Mouse (Mus musculus) heart, embryonic 10.5 days (tissue): ENCODE data around the gene Proser2. TPM values are rescaled to one million over a fixed set of nuclear protein-coding genes. Genes with fewer than 3 reads are reported as not detected.

ENCODE experiments used
- DNase-seq: peaks from one replicate; pipeline ENCODE4 v3.0.0-alpha.2; 2017; ENCODE audit warnings: low spot score
- H3K27ac ChIP-seq: fragments of 300-500 bp; sonication (generic); 2 replicates; pipeline ENCODE4 v1.5.1; 2016; ENCODE audit warnings: mild to moderate bottlenecking
- H3K27me3 ChIP-seq: fragments of 300-500 bp; sonication (generic); 2 replicates; pipeline ENCODE4 v1.6.1; 2016; ENCODE audit warnings: mild to moderate bottlenecking; ENCODE audit not compliant: poor library complexity, insufficient read depth, severe bottlenecking
- H3K36me3 ChIP-seq: fragments of 300-500 bp; sonication (generic); 2 replicates; pipeline ENCODE4 v1.6.1; 2016; ENCODE audit warnings: mild to moderate bottlenecking, moderate library complexity
- H3K4me1 ChIP-seq: fragments of 300-500 bp; sonication (generic); 2 replicates; pipeline ENCODE4 v1.6.1; 2016; ENCODE audit warnings: mild to moderate bottlenecking
- H3K4me3 ChIP-seq: fragments of 300-500 bp; sonication (generic); 2 replicates; pipeline ENCODE4 v1.5.1; 2016; ENCODE audit warnings: mild to moderate bottlenecking, moderate library complexity
- H3K9me3 ChIP-seq: fragments of 300-500 bp; sonication (generic); 2 replicates; pipeline ENCODE4 v1.6.1; 2016; ENCODE audit warnings: mild to moderate bottlenecking, moderate library complexity
- WGBS: fragments of 180-500 bp; shearing (Covaris S2); methylation state at CpG from one replicate; pipeline ENCODE4 v1.1.7; 2016; 5-methylcytosine and 5-hydroxymethylcytosine counted together
- polyA plus RNA-seq: library from polyadenylated mRNA; unstranded; fragments of >200 nt; fragmentation: Nextera tagmentation; extraction: Ambion mirVana; gene quantifications from 2 replicates; pipeline ENCODE4 v1.2.1, GENCODE M21; 2016

Gene Proser2
- polyA plus RNA-seq, 1 experiment from 2014 or later: 11.0 TPM

- no peak overlapping the region for H3K4me3 ChIP-seq
- no peak for DNase-seq
- no peaks in the 10 kb centered on the region for H3K27me3 ChIP-seq
- H3K9me3 ChIP-seq: no peaks in the 10 kb centered on the region
- WGBS: 82% methylated on average over 4 of the region's 4 CpGs
- peaks cover 11% of the 10 kb centered on the region for H3K4me1 ChIP-seq
- H3K36me3 ChIP-seq: no peaks in the 10 kb centered on the region
- no peak overlapping the region for H3K27ac ChIP-seq
Observed at GRCm38 (mm10) chr2:6157208-6157607, 27.2 kb upstream of the Proser2 start.

GRCm38 (mm10) chr2:6149801-6150200 is 19.8 kb upstream of the Proser2 start:
- no peak for DNase-seq
- Histone ChIP-seq H3K4me3 (no peak overlapping the region), H3K36me3 (no peaks in the 10 kb centered on the region), H3K4me1 (no peaks in the 10 kb centered on the region), H3K9me3 (no peaks in the 10 kb centered on the region), H3K27ac (no peak overlapping the region), H3K27me3 (no peaks in the 10 kb centered on the region)
- WGBS: 89% methylated on average over 5 of the region's 5 CpGs

GRCm38 (mm10) chr2:6146901-6147300 is 16.9 kb upstream of the Proser2 start:
- Histone ChIP-seq H3K27ac (no peak overlapping the region), H3K4me1 (no peaks in the 10 kb centered on the region), H3K27me3 (no peaks in the 10 kb centered on the region), H3K36me3 (no peaks in the 10 kb centered on the region), H3K9me3 (no peaks in the 10 kb centered on the region), H3K4me3 (no peak overlapping the region)
- DNase-seq: no peak
- WGBS: 72% methylated on average over 7 of the region's 7 CpGs

- no peak overlapping the region for H3K4me3 ChIP-seq
- no peaks in the 10 kb centered on the region for H3K36me3 ChIP-seq
- DNase-seq: no peak
- H3K27ac ChIP-seq: no peak overlapping the region
- no peaks in the 10 kb centered on the region for H3K9me3 ChIP-seq
- H3K4me1 ChIP-seq: no peaks in the 10 kb centered on the region
- no peaks in the 10 kb centered on the region for H3K27me3 ChIP-seq
- 88% methylated on average over 4 of the region's 4 CpGs for WGBS
Observed at GRCm38 (mm10) chr2:6146257-6146656, 16.2 kb upstream of the Proser2 start.

- no peak overlapping the region for H3K27ac ChIP-seq
- 80% methylated on average over 10 of the region's 10 CpGs for WGBS
- H3K36me3 ChIP-seq: no peaks in the 10 kb centered on the region
- H3K27me3 ChIP-seq: no peaks in the 10 kb centered on the region
- H3K9me3 ChIP-seq: no peaks in the 10 kb centered on the region
- H3K4me1 ChIP-seq: no peaks in the 10 kb centered on the region
- no peak overlapping the region for H3K4me3 ChIP-seq
- no peak for DNase-seq
Observed at GRCm38 (mm10) chr2:6145611-6146010, 15.6 kb upstream of the Proser2 start.

- WGBS: 76% methylated on average over 16 of the region's 16 CpGs
- H3K4me1 ChIP-seq: no peaks in the 10 kb centered on the region
- no peak for DNase-seq
- H3K27me3 ChIP-seq: no peaks in the 10 kb centered on the region; the same call in 1 of the 2 replicates
- H3K36me3 ChIP-seq: no peaks in the 10 kb centered on the region
- no peak overlapping the region for H3K4me3 ChIP-seq
- H3K27ac ChIP-seq: no peak overlapping the region
- no peaks in the 10 kb centered on the region for H3K9me3 ChIP-seq
Observed at GRCm38 (mm10) chr2:6142915-6143654, 13.1 kb upstream of the Proser2 start.

- H3K4me3 ChIP-seq: no peak overlapping the region
- H3K27me3 ChIP-seq: no peaks in the 10 kb centered on the region; the same call in 1 of the 2 replicates
- no peaks in the 10 kb centered on the region for H3K9me3 ChIP-seq
- H3K27ac ChIP-seq: no peak overlapping the region
- H3K36me3 ChIP-seq: no peaks in the 10 kb centered on the region
- no peaks in the 10 kb centered on the region for H3K4me1 ChIP-seq
- no peak for DNase-seq
- 79% methylated on average over 9 of the region's 9 CpGs for WGBS
Observed at GRCm38 (mm10) chr2:6140572-6141161, 10.7 kb upstream of the Proser2 start.

GRCm38 (mm10) chr2:6133871-6134270 is 3.9 kb upstream of the Proser2 start:
- H3K9me3 ChIP-seq: no peaks in the 10 kb centered on the region
- no peak overlapping the region for H3K4me3 ChIP-seq
- H3K36me3 ChIP-seq: no peaks in the 10 kb centered on the region
- DNase-seq: no peak
- peaks cover 11% of the 10 kb centered on the region; the same call in 1 of the 2 replicates for H3K27me3 ChIP-seq
- WGBS: 85% methylated on average over 19 of the region's 19 CpGs
- no peak overlapping the region for H3K27ac ChIP-seq
- 0 out of 2 replicates have a peak, but pooled peaks cover 1% of the 10 kb centered on the region for H3K4me1 ChIP-seq

GRCm38 (mm10) chr2:6128881-6129280 is 1.1 kb downstream of the Proser2 start:
- peak overlapping the region; percentile 87 for H3K27ac ChIP-seq
- 29% methylated on average over 8 of the region's 8 CpGs for WGBS

GRCm38 (mm10) chr2:6128136-6128805 is 1.7 kb downstream of the Proser2 start:
- Histone ChIP-seq H3K27ac (no peak overlapping the region), H3K9me3 (no peaks in the 10 kb centered on the region), H3K36me3 (no peaks in the 10 kb centered on the region), H3K4me1 (0 out of 2 replicates have a peak, but pooled peaks cover 9% of the 10 kb centered on the region), H3K4me3 (0 out of 2 replicates have a peak overlapping the region, but pooled peaks have one; percentile 75), H3K27me3 (peaks cover 15% of the 10 kb centered on the region; the same call in 1 of the 2 replicates)
- 69% methylated on average over 11 of the region's 11 CpGs for WGBS
- DNase-seq: no peak

More at GRCm38 (mm10) chr2:6128881-6129280, 1.1 kb downstream of the Proser2 start:
- H3K4me3 ChIP-seq: peak overlapping the region; percentile 75
- peaks cover 19% of the 10 kb centered on the region; the same call in 1 of the 2 replicates for H3K27me3 ChIP-seq
- 0 out of 2 replicates have a peak, but pooled peaks cover 9% of the 10 kb centered on the region for H3K4me1 ChIP-seq
- no peaks in the 10 kb centered on the region for H3K9me3 ChIP-seq
- no peaks in the 10 kb centered on the region for H3K36me3 ChIP-seq
- DNase-seq: no peak

- 73% methylated on average over 7 of the region's 7 CpGs for WGBS
- H3K9me3 ChIP-seq: no peaks in the 10 kb centered on the region
Observed at GRCm38 (mm10) chr2:6123046-6123445, 7.0 kb downstream of the Proser2 start.

GRCm38 (mm10) chr2:6121091-6121490 is 8.9 kb downstream of the Proser2 start:
- no peak for DNase-seq
- WGBS: 88% methylated on average over 2 of the region's 2 CpGs
- Histone ChIP-seq H3K27ac (no peak overlapping the region), H3K36me3 (0 out of 2 replicates have a peak, but pooled peaks cover 3% of the 10 kb centered on the region), H3K4me3 (no peak overlapping the region), H3K27me3 (no peaks in the 10 kb centered on the region), H3K4me1 (peaks cover 21% of the 10 kb centered on the region), H3K9me3 (no peaks in the 10 kb centered on the region)

More at GRCm38 (mm10) chr2:6123046-6123445, 7.0 kb downstream of the Proser2 start:
- H3K36me3 ChIP-seq: 0 out of 2 replicates have a peak, but pooled peaks cover 3% of the 10 kb centered on the region
- H3K27me3 ChIP-seq: peaks cover under 1% of the 10 kb centered on the region; the same call in 1 of the 2 replicates
- DNase-seq: no peak
- peaks cover 20% of the 10 kb centered on the region for H3K4me1 ChIP-seq
- H3K4me3 ChIP-seq: no peak overlapping the region
- 0 out of 2 replicates have a peak overlapping the region, but pooled peaks have one; percentile 29 for H3K27ac ChIP-seq
